Mouse (Mus musculus): ENCODE measurements around the gene Mettl17.
"Not testable (repeated sequence)": the region's sequence is repeated elsewhere in the genome, so short reads cannot be mapped to it uniquely, and the experiment has no call there.

Mettl17 gene

GRCm38 (mm10) chr14:51884598-51885331 is at the start of gene Mettl17:
Gene Mettl17, plus strand, starts transcription at chr14:51884842.
- DNase-seq (ENCODE audit: low spot score in 2 of 2), result peak; percentile 90 to 94

GRCm38 (mm10) chr14:51838480-51838879 is 46.2 kb upstream of the Mettl17 start:
- DNase-seq (ENCODE audit: low spot score in 2 of 2), result not testable (repeated sequence)

- no peak for DNase-seq (ENCODE audit: low spot score in 2 of 2)
Measured at GRCm38 (mm10) chr14:51842250-51842649, 42.4 kb upstream of the Mettl17 start.

- no peak for DNase-seq (ENCODE audit: low spot score in 2 of 2)
Measured at GRCm38 (mm10) chr14:51842781-51843180, 41.9 kb upstream of the Mettl17 start.

- DNase-seq (ENCODE audit: low spot score in 2 of 2), result no peak
Measured at GRCm38 (mm10) chr14:51843882-51844281, 40.8 kb upstream of the Mettl17 start.

- no peak for DNase-seq (ENCODE audit: low spot score in 2 of 2)
Measured at GRCm38 (mm10) chr14:51846566-51846965, 38.1 kb upstream of the Mettl17 start.

GRCm38 (mm10) chr14:51851006-51851405 is 33.6 kb upstream of the Mettl17 start:
- DNase-seq (ENCODE audit: low spot score in 2 of 2), result not testable (repeated sequence)

GRCm38 (mm10) chr14:51853399-51853798 is 31.2 kb upstream of the Mettl17 start, which contains the start of gene Ear6:
Gene Ear6, plus strand, starts transcription at chr14:51853699.
- no peak for DNase-seq (ENCODE audit: low spot score in 2 of 2)

GRCm38 (mm10) chr14:51855280-51855679 is 29.4 kb upstream of the Mettl17 start:
- DNase-seq (ENCODE audit: low spot score in 2 of 2), result not testable (repeated sequence)

GRCm38 (mm10) chr14:51863603-51864002 is 21.0 kb upstream of the Mettl17 start:
- DNase-seq (ENCODE audit: low spot score in 2 of 2), result not testable (repeated sequence)

- no peak for DNase-seq (ENCODE audit: low spot score in 2 of 2)
Measured at GRCm38 (mm10) chr14:51870756-51871155, 13.9 kb upstream of the Mettl17 start.

- no peak for DNase-seq (ENCODE audit: low spot score in 2 of 2)
Measured at GRCm38 (mm10) chr14:51871741-51872140, 12.9 kb upstream of the Mettl17 start.

- no peak for DNase-seq (ENCODE audit: low spot score in 2 of 2)
Measured at GRCm38 (mm10) chr14:51877517-51877916, 7.1 kb upstream of the Mettl17 start.

- DNase-seq (ENCODE audit: low spot score in 2 of 2), result peak; percentile 72 to 75
Measured at GRCm38 (mm10) chr14:51883527-51884030, 1.1 kb upstream of the Mettl17 start.

- no peak for DNase-seq (ENCODE audit: low spot score in 2 of 2)
Measured at GRCm38 (mm10) chr14:51884031-51884544, 554 bp upstream of the Mettl17 start.

- DNase-seq (ENCODE audit: low spot score in 2 of 2), result no peak
Measured at GRCm38 (mm10) chr14:51886051-51886450, 1.4 kb downstream of the Mettl17 start.

- no peak for DNase-seq (ENCODE audit: low spot score in 2 of 2)
Measured at GRCm38 (mm10) chr14:51889833-51890232, 5.2 kb downstream of the Mettl17 start.

GRCm38 (mm10) chr14:51892191-51892939 is 7.7 kb downstream of the Mettl17 start, which contains the start of gene Slc39a2:
Gene Slc39a2, plus strand, starts transcription at chr14:51892889.
- DNase-seq (ENCODE audit: low spot score in 2 of 2), result no peak

GRCm38 (mm10) chr14:51893094-51893794 is 8.6 kb downstream of the Mettl17 start:
- DNase-seq (ENCODE audit: low spot score in 2 of 2), result peak in 1 of 2 experiments; percentile 42

GRCm38 (mm10) chr14:51893809-51894208 is 9.2 kb downstream of the Mettl17 start:
- DNase-seq (ENCODE audit: low spot score in 2 of 2), result no peak

- DNase-seq (ENCODE audit: low spot score in 2 of 2), result no peak
Measured at GRCm38 (mm10) chr14:51895071-51895470, 10.4 kb downstream of the Mettl17 start.

GRCm38 (mm10) chr14:51896019-51896418 is 11.4 kb downstream of the Mettl17 start:
- no peak for DNase-seq (ENCODE audit: low spot score in 2 of 2)

All from urinary bladder, postnatal 36 days (tissue).